Mouse (Mus musculus) induced T-regulatory cell, adult 2 months (primary cell): ENCODE results near the gene Slc47a1.
"Not testable (repeated sequence)": the region's sequence is repeated elsewhere in the genome, so short reads cannot be mapped to it uniquely, and the experiment has no call there.

Experiments
- DNase-seq: peaks from one replicate; pipeline ENCODE4 v3.0.0-alpha.2; 2012; ENCODE audit warnings: low read depth

The Slc47a1 gene

GRCm38 (mm10) chr11:61319233-61319922 lies 58.8 kb downstream of the Slc47a1 start:
- no peak for DNase-seq

GRCm38 (mm10) chr11:61316864-61317263 lies 61.3 kb downstream of the Slc47a1 start:
- DNase-seq, result no peak

GRCm38 (mm10) chr11:61310321-61310720 lies 67.8 kb downstream of the Slc47a1 start:
- DNase-seq, result no peak

GRCm38 (mm10) chr11:61309831-61310230 lies 68.3 kb downstream of the Slc47a1 start:
- peak; percentile 25 for DNase-seq

GRCm38 (mm10) chr11:61307795-61308194 lies 70.3 kb downstream of the Slc47a1 start:
- DNase-seq, result no peak

GRCm38 (mm10) chr11:61305377-61305776 lies 72.8 kb downstream of the Slc47a1 start:
- DNase-seq, result peak; percentile 78

- not testable (repeated sequence) for DNase-seq
These were observed 73.6 kb downstream of the Slc47a1 start for GRCm38 (mm10) chr11:61304535-61304934.

GRCm38 (mm10) chr11:61300716-61301392 lies 77.3 kb downstream of the Slc47a1 start:
- no peak for DNase-seq

GRCm38 (mm10) chr11:61300205-61300604 lies 77.9 kb downstream of the Slc47a1 start:
- DNase-seq, result no peak

- DNase-seq, result no peak
These were observed 80.2 kb downstream of the Slc47a1 start for GRCm38 (mm10) chr11:61297901-61298300.

GRCm38 (mm10) chr11:61297326-61297725 lies 80.8 kb downstream of the Slc47a1 start:
- no peak for DNase-seq

- no peak for DNase-seq
These were observed 81.6 kb downstream of the Slc47a1 start for GRCm38 (mm10) chr11:61296556-61296955.

GRCm38 (mm10) chr11:61295556-61295955 lies 82.6 kb downstream of the Slc47a1 start:
- DNase-seq, result no peak

GRCm38 (mm10) chr11:61294431-61294830 lies 83.7 kb downstream of the Slc47a1 start:
- DNase-seq, result no peak
